Comparison of ENCODE assay signal across 20 mouse cellular contexts in genomic region chr14:121654977-121655376, GRCm38 (mm10).
A peak's percentile ranks its signal among the peaks of the same experiment; 100 is the strongest.
DNase-seq lines count a peak whose midpoint lies in the region; ATAC-seq and TF ChIP-seq lines count a peak whose summit lies in the region.
"Had no signal": no experiment of that assay in that cellular context is flagged by ENCODE, and none has a peak within 500 bp of the region (broad histone marks: within the 10 kb centered on the region; RNA-seq: fewer than 3 reads in every experiment).

No protein-coding gene starts in this region.

- H3K4me2 ChIP-seq in intestine, embryonic 14.5 days (ENCODE audit: low read length), result no peak overlapping the region
- no peak overlapping the region for H3K4me2 ChIP-seq in intestine, postnatal 0 days (replicated peaks; ENCODE audit: low read depth)
- H3K4me2 ChIP-seq in lung, postnatal 0 days (replicated peaks; ENCODE audit: low read depth, low read length), result no peak overlapping the region
- H3K4me2 ChIP-seq: forebrain, embryonic 15.5 days; heart, embryonic 15.5 days; limb, embryonic 13.5 days; liver, embryonic 15.5 days; midbrain, embryonic 11.5 days had no signal

- no peak for ATAC-seq in cerebellum, adult (ENCODE audit: insufficient number of reproducible peaks, low FRiP score, low TSS enrichment)
- no peak for ATAC-seq in intestine, embryonic 14.5 days (replicated peaks; ENCODE audit: low FRiP score, low TSS enrichment, low read depth)
- no peak for ATAC-seq in intestine, postnatal 0 days
- ATAC-seq in lung, postnatal 0 days, result no peak
- ATAC-seq: forebrain, embryonic 15.5 days; hindbrain, embryonic 16.5 days; Patski had no signal

- WGBS in intestine, embryonic 14.5 days, result 53% methylated on average over 2 of the region's 2 CpGs
- 68% methylated on average over 2 of the region's 2 CpGs for WGBS in intestine, postnatal 0 days
- 59% methylated on average over 2 of the region's 2 CpGs for WGBS in lung, postnatal 0 days

- no peak for TF ChIP-seq EP300 in lung, postnatal 0 days (IDR thresholded peaks at IDR 0.05)

- H3K4me3 ChIP-seq in intestine, embryonic 14.5 days (ENCODE audit: low read depth, low read length), result no peak overlapping the region
- H3K4me3 ChIP-seq in intestine, postnatal 0 days (ENCODE audit: low read depth, low read length), result no peak overlapping the region
- no peak overlapping the region for H3K4me3 ChIP-seq in lung, postnatal 0 days (ENCODE audit: low read depth, low read length)
- H3K4me3 ChIP-seq: forebrain, embryonic 15.5 days; heart, embryonic 15.5 days; limb, embryonic 13.5 days; liver, embryonic 15.5 days had no signal

- peak; percentile 49 to 54 for DNase-seq in cerebellum, adult 18-20 months
- no peak for DNase-seq in intestine, embryonic 14.5 days (ENCODE audit: low spot score)
- DNase-seq in lung, postnatal 0 days (ENCODE audit: low spot score), result peak; percentile 39
- DNase-seq in lung, postnatal 10 days, result no peak
- no peak for DNase-seq in adrenal gland, postnatal 14 days
- DNase-seq in ovary, postnatal 14 days (ENCODE audit: low spot score), result no peak
- DNase-seq: adrenal gland, postnatal 10 days; cerebellum, adult 11-12 months; right cerebral cortex, postnatal 4 days; thymus, postnatal 36 days had no signal

- peak overlapping the region; percentile 71 for H3K27ac ChIP-seq in intestine, embryonic 14.5 days (ENCODE audit: low read depth)
- no peak overlapping the region; the same call in 1 of the 2 replicates for H3K27ac ChIP-seq in intestine, postnatal 0 days (ENCODE audit: low read depth, low read length)
- peak overlapping the region; percentile 9; the same call in 1 of the 2 replicates for H3K27ac ChIP-seq in lung, postnatal 0 days (ENCODE audit: low read length)
- H3K27ac ChIP-seq: forebrain, embryonic 15.5 days; heart, embryonic 15.5 days; limb, embryonic 13.5 days; liver, embryonic 15.5 days; macrophage had no signal

- TF ChIP-seq CTCF in intestine, postnatal 0 days (IDR thresholded peaks at IDR 0.05; ENCODE audit: low read depth), result no peak
- TF ChIP-seq CTCF in lung, postnatal 0 days (IDR thresholded peaks at IDR 0.05), result no peak

- no peaks in the 10 kb centered on the region for H3K9me3 ChIP-seq in intestine, embryonic 14.5 days (ENCODE audit: control insufficient read depth, low read length)
- H3K9me3 ChIP-seq in intestine, postnatal 0 days (ENCODE audit: control insufficient read depth), result no peaks in the 10 kb centered on the region
- H3K9me3 ChIP-seq in lung, postnatal 0 days (ENCODE audit: low read length), result no peaks in the 10 kb centered on the region
- H3K9me3 ChIP-seq: forebrain, embryonic 15.5 days; heart, embryonic 15.5 days; limb, embryonic 13.5 days; liver, embryonic 15.5 days had no signal

- H3K36me3 ChIP-seq in intestine, embryonic 14.5 days (ENCODE audit: control insufficient read depth, insufficient read depth, low read length), result peaks cover 57% of the 10 kb centered on the region
- peaks cover 24% of the 10 kb centered on the region for H3K36me3 ChIP-seq in intestine, postnatal 0 days (ENCODE audit: control insufficient read depth, insufficient read depth)
- H3K36me3 ChIP-seq in lung, postnatal 0 days (ENCODE audit: insufficient read depth, low read length), result no peaks in the 10 kb centered on the region
- H3K36me3 ChIP-seq: forebrain, embryonic 15.5 days; heart, embryonic 15.5 days; limb, embryonic 13.5 days; liver, embryonic 15.5 days had no signal

- no peak overlapping the region for H3K9ac ChIP-seq in intestine, embryonic 14.5 days (ENCODE audit: low read length)
- no peak overlapping the region for H3K9ac ChIP-seq in intestine, postnatal 0 days (ENCODE audit: low read depth, low read length)
- no peak overlapping the region for H3K9ac ChIP-seq in lung, postnatal 0 days (replicated peaks; ENCODE audit: low read depth)
- H3K9ac ChIP-seq: forebrain, embryonic 15.5 days; heart, embryonic 15.5 days; limb, embryonic 13.5 days; liver, embryonic 15.5 days had no signal

- H3K4me1 ChIP-seq in intestine, embryonic 14.5 days (replicated peaks; ENCODE audit: control insufficient read depth, insufficient read depth, low read length), result peaks cover 12% of the 10 kb centered on the region
- no peaks in the 10 kb centered on the region for H3K4me1 ChIP-seq in intestine, postnatal 0 days (replicated peaks; ENCODE audit: control insufficient read depth, insufficient read depth, low read length)
- peaks cover 17% of the 10 kb centered on the region; the same call in 1 of the 2 replicates for H3K4me1 ChIP-seq in lung, postnatal 0 days (ENCODE audit: insufficient read depth, low read depth, low read length)
- H3K4me1 ChIP-seq: forebrain, embryonic 15.5 days; liver, embryonic 15.5 days had no signal

- no peaks in the 10 kb centered on the region for H3K27me3 ChIP-seq in intestine, embryonic 14.5 days (replicated peaks; ENCODE audit: control insufficient read depth, insufficient read depth, low read length)
- no peaks in the 10 kb centered on the region for H3K27me3 ChIP-seq in intestine, postnatal 0 days (replicated peaks; ENCODE audit: control insufficient read depth, insufficient read depth, low read length)
- H3K27me3 ChIP-seq in lung, postnatal 0 days (replicated peaks; ENCODE audit: insufficient read depth, low read length), result no peaks in the 10 kb centered on the region
- H3K27me3 ChIP-seq: forebrain, embryonic 15.5 days; heart, embryonic 15.5 days; liver, embryonic 15.5 days; Patski had no signal

Comparison
In these comparisons a context has a peak if more than half of its experiments do, and no peak if none do; other contexts are left out.
1. DNase-seq: peak in cerebellum, adult 18-20 months (2 of 2) and lung, postnatal 0 days (single experiment); none in intestine, embryonic 14.5 days (single experiment), lung, postnatal 10 days (single experiment), adrenal gland, postnatal 14 days (single experiment) and ovary, postnatal 14 days (single experiment).